Mouse (Mus musculus): Measurements from ENCODE around the gene Drd1.

Gene Drd1

DNA sequence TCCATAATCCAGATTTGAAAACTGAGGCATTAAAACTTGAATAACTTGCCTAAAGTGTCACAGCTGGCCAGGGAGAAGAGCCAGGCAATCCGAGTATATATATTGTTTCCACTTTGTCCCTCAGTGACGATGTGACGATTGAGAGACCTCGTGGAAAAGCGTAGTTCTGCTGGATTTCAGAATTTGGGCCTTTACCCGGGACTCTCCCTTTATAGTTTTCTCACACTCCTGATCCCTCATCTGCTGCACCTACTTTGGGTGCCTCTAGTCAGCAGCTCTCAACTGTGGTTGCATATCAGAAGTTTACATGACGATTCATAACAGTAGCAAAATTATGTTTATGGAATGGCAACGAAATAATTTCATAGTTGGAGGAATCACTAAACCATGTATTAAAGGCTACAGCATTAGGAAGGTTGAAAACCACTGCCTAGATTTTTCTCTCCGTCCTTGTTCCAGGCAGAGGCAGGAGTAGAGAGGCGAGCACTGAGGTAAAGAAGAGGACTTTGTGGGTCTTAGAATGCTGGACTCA, 17.1 kb upstream of the Drd1 start:
- DNase-seq: no peak

GRCm38 (mm10) chr13:54071606-54072331, 16.3 kb upstream of the Drd1 start, which contains the start of gene Sfxn1:
Sfxn1 (plus strand) TSS chr13:54071869.
- DNase-seq: peak; percentile 59

DNA sequence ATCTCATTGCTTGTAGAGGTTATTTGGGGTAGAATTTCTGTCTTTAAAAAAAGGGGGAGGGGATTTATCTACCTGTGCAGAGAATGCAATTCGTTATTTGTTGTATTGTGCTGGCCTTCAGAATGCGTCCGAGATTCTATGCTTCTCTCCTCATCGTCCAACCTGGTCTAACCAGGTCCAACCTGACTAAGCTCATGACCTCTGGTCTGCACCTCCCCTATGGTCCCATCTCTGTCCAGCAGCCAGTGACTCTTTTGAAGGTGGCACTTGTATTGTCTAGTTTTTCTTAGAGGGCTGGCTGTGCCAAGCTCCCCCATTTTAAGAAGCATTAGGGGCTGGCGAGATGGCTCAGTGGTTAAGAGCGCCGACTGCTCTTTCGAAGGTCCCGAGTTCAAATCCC, 15.5 kb upstream of the Drd1 start:
- no peak for DNase-seq

DNA sequence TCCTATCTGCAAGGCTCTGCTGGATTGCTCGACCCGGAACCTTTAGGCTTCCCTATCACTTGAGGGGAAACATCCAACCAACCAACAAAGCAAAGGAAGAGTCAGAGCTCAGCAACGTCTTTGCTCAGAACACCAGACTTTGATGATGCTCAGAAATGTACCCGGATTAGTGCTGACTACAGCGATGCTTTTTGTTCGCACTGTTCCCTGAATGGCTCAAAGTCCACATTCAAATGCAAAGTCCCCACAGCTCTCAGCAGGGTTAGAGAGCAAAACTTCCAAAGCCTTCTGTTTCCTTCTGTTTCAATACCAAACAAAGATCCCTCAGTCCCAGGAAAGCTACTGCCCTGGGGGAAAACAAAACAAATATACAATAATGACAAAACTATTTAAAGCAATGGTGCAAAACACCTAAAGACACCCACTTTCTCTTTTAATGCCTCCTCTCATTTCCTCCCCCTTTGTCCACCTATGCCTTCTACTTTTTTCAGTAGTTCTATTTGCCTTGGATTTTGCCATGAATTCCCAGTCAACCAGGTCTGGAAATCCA, 12.2 kb upstream of the Drd1 start:
- no peak for DNase-seq

DNA sequence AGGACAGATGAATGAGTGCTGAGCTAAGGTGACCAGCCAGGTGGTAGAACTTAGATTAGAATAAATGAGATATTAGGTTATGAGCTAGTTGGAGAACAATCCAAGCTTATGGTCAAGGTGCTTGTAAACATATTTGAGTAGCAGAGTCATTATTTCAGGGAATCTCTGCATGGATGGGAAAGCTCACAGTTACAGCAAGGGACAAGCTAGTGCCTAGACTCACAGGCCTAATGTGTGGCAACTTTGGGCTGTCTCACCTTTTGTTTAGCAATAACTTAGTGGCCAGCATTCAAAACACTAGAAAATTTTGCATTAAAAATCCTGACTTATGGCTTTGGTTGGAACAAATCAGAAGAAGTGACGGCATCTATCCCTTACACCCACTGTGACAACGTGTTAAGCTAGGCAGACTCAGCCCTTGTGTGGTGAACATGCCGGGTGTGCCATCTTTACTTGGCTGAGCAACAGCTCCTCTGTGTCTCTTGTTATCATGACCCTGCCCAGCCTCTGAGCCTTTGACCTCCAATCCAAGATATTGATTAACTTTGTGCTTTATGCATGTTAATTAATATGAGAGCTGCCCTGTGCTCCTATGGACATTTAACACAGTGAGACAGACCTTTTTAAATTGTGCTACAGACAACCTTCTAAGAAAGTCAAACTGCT, 10.7 kb upstream of the Drd1 start:
- no peak for DNase-seq

- peak; percentile 28 for DNase-seq
Observed at GRCm38 (mm10) chr13:54063292-54063691, 7.8 kb upstream of the Drd1 start.

DNA sequence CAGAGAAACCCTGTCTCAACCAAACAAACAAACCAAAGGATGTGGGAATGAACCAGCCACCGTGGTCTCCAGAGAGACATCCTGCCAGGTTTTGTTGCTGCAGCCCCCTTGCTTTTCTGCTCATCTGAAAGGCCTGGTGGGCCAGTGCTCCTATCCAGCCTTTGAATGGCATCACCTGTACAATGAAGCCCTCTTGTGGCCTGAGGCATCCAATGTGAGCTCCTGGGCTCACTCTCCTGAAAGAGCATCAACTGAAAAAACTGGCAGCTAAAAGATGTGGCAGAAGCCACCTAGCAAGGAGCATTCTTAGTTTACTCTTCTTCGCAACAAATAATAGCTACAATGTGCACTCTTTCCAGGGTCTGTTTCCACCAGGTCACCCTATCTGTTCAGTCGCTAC, 6.6 kb upstream of the Drd1 start:
- no peak for DNase-seq

GRCm38 (mm10) chr13:54054962-54055361, 543 bp downstream of the Drd1 start:
- no peak for DNase-seq

DNA sequence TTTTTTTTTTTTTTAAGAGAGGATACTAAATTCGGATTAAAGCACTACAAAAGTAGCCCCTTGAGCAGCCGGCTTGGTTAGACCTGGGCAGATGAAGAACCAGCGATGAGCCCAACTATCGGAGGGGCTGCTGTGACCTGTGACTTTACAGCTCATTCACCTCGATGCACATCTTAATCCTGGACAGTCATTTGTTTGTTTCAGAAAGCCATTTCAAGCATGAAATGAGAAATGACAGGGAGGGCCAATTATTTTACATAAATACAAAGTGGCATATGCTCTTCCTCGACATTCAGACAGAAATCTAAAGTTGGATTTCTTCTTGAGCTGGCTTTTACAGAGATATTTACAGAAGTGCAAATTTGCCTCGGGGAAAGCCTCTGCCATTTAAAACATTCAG, 3.9 kb downstream of the Drd1 start:
- no peak for DNase-seq

DNA sequence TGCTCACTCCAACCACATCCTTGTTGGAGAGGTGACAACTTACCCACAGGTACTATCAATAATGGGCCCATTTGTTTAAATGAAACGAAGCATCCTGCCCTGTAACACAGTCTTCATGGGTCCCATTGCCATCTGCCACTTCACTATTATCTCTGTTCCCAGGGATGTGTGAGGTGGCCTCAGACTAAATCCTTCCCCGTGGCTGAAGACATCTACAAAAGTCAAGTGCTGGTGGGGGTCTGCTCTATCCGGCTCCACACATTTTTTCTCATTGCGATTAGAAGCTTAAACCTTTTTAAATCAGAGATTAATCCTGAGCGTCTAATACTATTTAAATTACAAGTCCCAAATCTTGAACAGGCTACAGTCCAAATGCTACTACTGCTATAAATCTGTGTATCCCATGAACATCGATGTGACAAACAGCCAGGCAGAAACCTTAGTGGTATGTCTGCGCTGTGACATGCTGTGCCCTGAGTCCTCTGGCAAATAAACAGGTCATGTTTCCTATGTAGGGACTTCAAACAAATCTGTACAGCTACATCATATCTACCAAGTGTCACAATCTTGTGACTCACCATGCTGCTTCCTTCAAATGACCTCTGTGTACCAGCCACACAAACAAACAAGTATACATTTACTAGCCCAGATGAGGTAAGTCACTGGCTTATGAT, 6.7 kb downstream of the Drd1 start:
- DNase-seq: no peak

GRCm38 (mm10) chr13:54040256-54040655, 15.2 kb downstream of the Drd1 start:
- no peak for DNase-seq

DNA sequence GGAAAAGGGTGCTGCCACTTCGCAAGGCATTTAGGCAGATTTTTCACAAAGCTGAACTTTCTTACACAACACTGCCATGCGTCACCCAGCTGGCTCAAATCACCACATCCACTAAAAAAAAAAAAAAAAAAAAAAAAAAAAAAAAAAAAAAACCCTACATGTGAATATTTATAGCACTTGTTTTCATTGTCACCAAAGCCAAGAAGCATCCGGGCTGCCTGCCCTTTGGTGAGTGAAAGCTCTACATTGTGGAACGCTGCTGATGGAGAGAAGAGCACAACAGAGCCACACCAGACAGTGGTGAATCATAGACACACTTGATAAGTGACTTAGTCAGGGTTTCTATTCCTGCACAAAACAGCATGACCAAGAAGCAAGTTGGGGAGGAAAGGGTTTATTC, 17.6 kb downstream of the Drd1 start:
- DNase-seq: no peak

- DNase-seq: no peak
Observed at GRCm38 (mm10) chr13:54035541-54035940, 20.0 kb downstream of the Drd1 start.

GRCm38 (mm10) chr13:54033653-54034052, 21.9 kb downstream of the Drd1 start:
- DNase-seq: no peak

DNA sequence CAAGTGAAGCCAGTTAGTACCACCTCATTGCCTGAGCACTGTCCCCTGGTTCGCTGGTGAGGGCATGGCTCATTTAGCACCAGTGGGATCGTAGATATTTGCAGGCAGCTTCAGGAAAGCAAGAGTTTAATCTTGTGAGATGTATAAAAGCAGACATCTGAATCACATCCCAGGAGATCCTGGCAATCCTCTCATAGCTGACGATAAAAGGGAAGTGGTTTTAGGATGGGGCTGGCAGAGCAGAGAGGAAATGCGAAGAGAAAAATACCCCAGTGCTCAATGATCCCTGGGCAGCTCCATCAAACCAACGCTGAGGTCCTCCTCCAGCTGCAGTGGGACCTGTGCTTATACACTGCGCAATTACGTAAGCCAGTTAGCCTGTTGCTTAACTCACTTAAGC, 28.4 kb downstream of the Drd1 start:
- DNase-seq: no peak

- DNase-seq: peak; percentile 22
Observed at GRCm38 (mm10) chr13:54023311-54023710, 32.2 kb downstream of the Drd1 start.

- DNase-seq: no peak
Observed at GRCm38 (mm10) chr13:54008716-54009115, 46.8 kb downstream of the Drd1 start.
